Mouse (Mus musculus) lung, postnatal 0 days (tissue): ENCODE results near the gene Rab6b.

Source experiments
- CTCF ChIP-seq: IDR thresholded peaks from 2 replicates; pipeline ENCODE4 v1.5.1; 2016; ENCODE audit warnings: antibody characterized with exemption, mild to moderate bottlenecking
- EP300 ChIP-seq: IDR thresholded peaks from 2 replicates; pipeline ENCODE4 v1.6.1; 2016; ENCODE audit warnings: antibody characterized with exemption, mild to moderate bottlenecking, control low read depth

GRCm38 (mm10) chr9:103082246-103082975 is 29.2 kb upstream of the Rab6b start:
- TF ChIP-seq CTCF (no peak), EP300 (no peak)
